Mouse (Mus musculus) left cerebral cortex, adult 18-20 months (tissue): ENCODE measurements around the gene Rftn1. TPM values are rescaled to one million over a fixed set of nuclear protein-coding genes. Genes with fewer than 3 reads are reported as not detected.
A peak's percentile ranks its signal among the peaks of the same experiment; 100 is the strongest.
"Not testable (repeated sequence)": the region's sequence is repeated elsewhere in the genome, so short reads cannot be mapped to it uniquely, and the experiment has no call there.

Source experiments
- DNase-seq, 2 experiments: peaks; one replicate each; pipeline ENCODE4 v3.0.0; 2021 to 2022; ENCODE audit warnings: low spot score in 2 of 2, mixed read lengths in 1 of 2
- long read RNA-seq, 2 experiments: library from polyadenylated mRNA; stranded (forward); transcript quantifications; one replicate each; pipeline ENCODE4 v2.0.0; 2021
- total RNA-seq, 2 experiments: library from RNA; stranded (reverse); gene quantifications; 2 replicates each; pipeline ENCODE4 v1.2.3; 2021

The Rftn1 gene
- total RNA-seq = 1 to 10 TPM; 9.8 to 10.0 TPM
- long read RNA-seq, experiment 1, full-length matches to known transcripts = 8 of 9 reads
- long read RNA-seq, experiment 1, partial matches to known transcripts = 0 of 9 reads
- long read RNA-seq, experiment 1, other reads (novel, unspliced or antisense) = 1 of 9 reads
- long read RNA-seq, experiment 2, full-length matches to known transcripts = 4 of 4 reads
- long read RNA-seq, experiment 2, partial matches to known transcripts = 0 of 4 reads
- long read RNA-seq, experiment 2, other reads (novel, unspliced or antisense) = 0 of 4 reads

GRCm38 (mm10) chr17:50190131-50191015 lies at the start of gene Rftn1:
Rftn1 (minus strand) TSS chr17:50190674.
- peak; percentile 9 to 18 for DNase-seq

- no peak for DNase-seq
Observed at GRCm38 (mm10) chr17:50237818-50238610, 47.5 kb upstream of the Rftn1 start.

GRCm38 (mm10) chr17:50237436-50237709 lies 46.9 kb upstream of the Rftn1 start:
- peak; percentile 85 to 88 for DNase-seq

- DNase-seq = no peak
Observed at GRCm38 (mm10) chr17:50236702-50237435, 46.4 kb upstream of the Rftn1 start.

GRCm38 (mm10) chr17:50235943-50236701 lies 45.6 kb upstream of the Rftn1 start:
- no peak for DNase-seq

- no peak for DNase-seq
Observed at GRCm38 (mm10) chr17:50233956-50234355, 43.5 kb upstream of the Rftn1 start.

GRCm38 (mm10) chr17:50232821-50233220 lies 42.3 kb upstream of the Rftn1 start:
- no peak for DNase-seq

GRCm38 (mm10) chr17:50231206-50231605 lies 40.7 kb upstream of the Rftn1 start:
- no peak for DNase-seq

GRCm38 (mm10) chr17:50229534-50229933 lies 39.1 kb upstream of the Rftn1 start:
- DNase-seq = no peak

- no peak for DNase-seq
Observed at GRCm38 (mm10) chr17:50227366-50227765, 36.9 kb upstream of the Rftn1 start.

GRCm38 (mm10) chr17:50224718-50225117 lies 34.2 kb upstream of the Rftn1 start:
- DNase-seq = no peak

GRCm38 (mm10) chr17:50217978-50218377 lies 27.5 kb upstream of the Rftn1 start:
- no peak for DNase-seq

- DNase-seq = no peak
Observed at GRCm38 (mm10) chr17:50215104-50215503, 24.6 kb upstream of the Rftn1 start.

GRCm38 (mm10) chr17:50213117-50213516 lies 22.6 kb upstream of the Rftn1 start:
- DNase-seq = no peak

GRCm38 (mm10) chr17:50211816-50212215 lies 21.3 kb upstream of the Rftn1 start:
- DNase-seq = no peak

GRCm38 (mm10) chr17:50209831-50210230 lies 19.4 kb upstream of the Rftn1 start:
- DNase-seq = no peak

GRCm38 (mm10) chr17:50208137-50209045 lies 17.9 kb upstream of the Rftn1 start:
- DNase-seq = no peak

- DNase-seq = not testable (repeated sequence)
Observed at GRCm38 (mm10) chr17:50206262-50206661, 15.8 kb upstream of the Rftn1 start.

- not testable (repeated sequence) for DNase-seq
Observed at GRCm38 (mm10) chr17:50205840-50206239, 15.4 kb upstream of the Rftn1 start.
